Mouse (Mus musculus) heart, embryonic 16.5 days (tissue): ENCODE data around the gene Spint5. TPM values are rescaled to one million over a fixed set of nuclear protein-coding genes. Genes with fewer than 3 reads are reported as not detected.

Experiments used
- ATAC-seq: fragments of 200-750 bp; cut with Nextera tagmentation; replicated peaks from 2 replicates; pipeline ENCODE4 v1.8.0; 2017; ENCODE audit warnings: moderate number of reproducible peaks; ENCODE audit not compliant: insufficient read depth, low FRiP score; ENCODE audit errors: extremely low read depth
- H3K27ac ChIP-seq: fragments of 300-500 bp; sonication (generic); 2 replicates; pipeline ENCODE4 v1.5.1; 2014; ENCODE audit warnings: mild to moderate bottlenecking, low read length, control low read depth, moderate library complexity
- H3K27me3 ChIP-seq: fragments of 300-500 bp; sonication (generic); 2 replicates; pipeline ENCODE4 v1.6.1; 2014; ENCODE audit warnings: low read length, mixed read lengths; ENCODE audit not compliant: control insufficient read depth, insufficient read depth
- H3K36me3 ChIP-seq: fragments of 300-500 bp; sonication (generic); 2 replicates; pipeline ENCODE4 v1.6.1; 2014; ENCODE audit not compliant: control insufficient read depth, insufficient read depth
- H3K4me1 ChIP-seq: fragments of 300-500 bp; sonication (generic); 2 replicates; pipeline ENCODE4 v1.6.1; 2014; ENCODE audit warnings: low read length, mixed read lengths; ENCODE audit not compliant: control insufficient read depth, insufficient read depth
- H3K4me2 ChIP-seq: fragments of 300-500 bp; sonication (generic); 2 replicates; pipeline ENCODE4 v1.6.1; 2014; ENCODE audit warnings: low read depth, mild to moderate bottlenecking, control low read depth, low read length
- H3K4me3 ChIP-seq: fragments of 300-500 bp; sonication (generic); 2 replicates; pipeline ENCODE4 v1.5.1; 2014; ENCODE audit warnings: mild to moderate bottlenecking, control low read depth, low read length
- H3K9ac ChIP-seq: fragments of 300-500 bp; sonication (generic); 2 replicates; pipeline ENCODE4 v1.6.1; 2014; ENCODE audit warnings: low read length, control low read depth
- H3K9me3 ChIP-seq: fragments of 300-500 bp; sonication (generic); replicated peaks from 2 replicates; pipeline ENCODE4 v1.6.1; 2016; ENCODE audit warnings: low read length; ENCODE audit not compliant: control insufficient read depth
- WGBS: fragments of 180-500 bp; shearing (Covaris S2); extraction: QIAGEN DNeasy Blood & Tissue Kit; methylation state at CpG from one replicate; pipeline ENCODE4 v1.1.7; 2014; 5-methylcytosine and 5-hydroxymethylcytosine counted together
- polyA plus RNA-seq: library from polyadenylated mRNA; unstranded; fragments of >200 nt; fragmentation: Nextera tagmentation; extraction: Ambion mirVana; gene quantifications from 2 replicates; pipeline ENCODE4 v1.2.1, GENCODE M21; 2015

Gene Spint5
- polyA plus RNA-seq, 1 experiment from 2014 or later, result not detected

GRCm38 (mm10) chr2:164731719-164732118 is 16.6 kb downstream of the Spint5 start:
- Histone ChIP-seq H3K27me3 (no peaks in the 10 kb centered on the region), H3K4me1 (no peaks in the 10 kb centered on the region), H3K36me3 (no peaks in the 10 kb centered on the region), H3K9ac (no peak overlapping the region), H3K9me3 (no peaks in the 10 kb centered on the region), H3K27ac (no peak overlapping the region), H3K4me3 (no peak overlapping the region), H3K4me2 (no peak overlapping the region)
- 63% methylated on average over 5 of the region's 5 CpGs for WGBS
- no peak for ATAC-seq

DNA sequence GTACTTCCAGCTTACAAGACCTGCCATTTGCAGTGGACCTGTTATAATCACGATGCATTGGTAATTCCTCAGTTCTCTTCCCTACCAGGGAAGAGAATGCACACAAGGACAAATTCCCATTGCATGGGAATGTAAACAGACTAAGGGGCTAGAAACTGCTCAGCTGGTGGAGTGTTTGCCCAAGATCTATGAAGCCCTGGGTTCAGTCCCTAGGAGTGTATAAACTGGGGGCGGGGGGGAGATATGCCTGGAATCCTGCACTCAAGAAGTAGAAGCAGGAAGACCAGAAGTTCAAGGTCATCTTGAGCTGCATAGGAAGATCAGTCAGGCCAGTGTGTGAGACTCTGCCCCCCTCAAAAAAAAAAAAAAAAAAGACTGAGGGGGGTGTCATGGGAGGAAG is 18.2 kb downstream of the Spint5 start:
- no peak for ATAC-seq
- 63% methylated on average over 2 of the region's 2 CpGs for WGBS
- Histone ChIP-seq H3K27me3 (no peaks in the 10 kb centered on the region), H3K36me3 (no peaks in the 10 kb centered on the region), H3K9ac (no peak overlapping the region), H3K4me1 (no peaks in the 10 kb centered on the region), H3K4me2 (no peak overlapping the region), H3K4me3 (no peak overlapping the region), H3K27ac (no peak overlapping the region), H3K9me3 (no peaks in the 10 kb centered on the region)

DNA sequence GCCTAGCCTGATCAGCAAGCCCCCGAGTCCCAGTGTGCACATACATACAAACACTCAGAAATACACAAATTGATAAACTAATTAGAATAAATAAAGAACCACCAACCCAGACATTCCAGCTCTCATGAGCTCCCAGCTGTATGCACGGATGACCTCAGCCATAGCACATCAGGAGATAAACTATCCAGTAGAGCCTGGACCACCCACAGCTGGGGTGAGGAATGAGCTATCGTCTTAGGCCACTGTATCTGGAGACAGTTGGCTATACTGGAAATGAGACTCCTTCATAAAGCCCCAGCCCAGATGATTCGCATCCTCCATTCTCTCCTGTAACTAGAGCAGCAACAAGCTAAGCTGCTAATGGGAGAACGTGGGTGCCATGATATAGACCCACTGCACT is 19.7 kb downstream of the Spint5 start:
- H3K27ac ChIP-seq, result no peak overlapping the region

DNA sequence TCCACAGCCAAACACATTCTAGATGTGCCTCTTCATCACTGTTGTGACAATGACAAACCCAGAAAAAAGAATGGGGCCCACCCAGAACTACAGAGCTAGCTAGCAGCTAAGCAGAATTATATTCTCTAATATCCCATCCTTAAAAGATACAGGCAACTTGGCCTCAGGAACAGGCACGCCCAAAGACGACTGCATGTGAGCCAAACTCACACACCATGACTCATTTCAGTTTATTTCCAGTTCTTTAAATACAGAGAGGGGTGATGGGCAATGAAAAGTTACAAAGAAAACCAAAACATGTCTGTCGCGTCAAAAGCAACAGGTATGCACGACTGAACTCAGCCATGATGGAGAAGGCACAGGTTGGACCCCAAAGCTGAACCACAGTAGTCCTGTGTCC is 20.3 kb downstream of the Spint5 start:
- no peak for ATAC-seq
- Histone ChIP-seq H3K4me3 (no peak overlapping the region), H3K9me3 (no peaks in the 10 kb centered on the region), H3K9ac (no peak overlapping the region), H3K4me2 (no peak overlapping the region), H3K4me1 (no peaks in the 10 kb centered on the region), H3K27ac (no peak overlapping the region), H3K36me3 (no peaks in the 10 kb centered on the region), H3K27me3 (no peaks in the 10 kb centered on the region)
- WGBS, result 82% methylated on average over 5 of the region's 5 CpGs

More for the DNA sequence above, 19.7 kb downstream of the Spint5 start:
- no peak overlapping the region for H3K9ac ChIP-seq
- H3K4me2 ChIP-seq, result no peak overlapping the region
- H3K4me3 ChIP-seq, result no peak overlapping the region
- no peaks in the 10 kb centered on the region for H3K4me1 ChIP-seq
- no peak for ATAC-seq
- no peaks in the 10 kb centered on the region for H3K9me3 ChIP-seq
- H3K36me3 ChIP-seq, result no peaks in the 10 kb centered on the region
- 68% methylated on average over 5 of the region's 5 CpGs for WGBS
- H3K27me3 ChIP-seq, result no peaks in the 10 kb centered on the region

DNA sequence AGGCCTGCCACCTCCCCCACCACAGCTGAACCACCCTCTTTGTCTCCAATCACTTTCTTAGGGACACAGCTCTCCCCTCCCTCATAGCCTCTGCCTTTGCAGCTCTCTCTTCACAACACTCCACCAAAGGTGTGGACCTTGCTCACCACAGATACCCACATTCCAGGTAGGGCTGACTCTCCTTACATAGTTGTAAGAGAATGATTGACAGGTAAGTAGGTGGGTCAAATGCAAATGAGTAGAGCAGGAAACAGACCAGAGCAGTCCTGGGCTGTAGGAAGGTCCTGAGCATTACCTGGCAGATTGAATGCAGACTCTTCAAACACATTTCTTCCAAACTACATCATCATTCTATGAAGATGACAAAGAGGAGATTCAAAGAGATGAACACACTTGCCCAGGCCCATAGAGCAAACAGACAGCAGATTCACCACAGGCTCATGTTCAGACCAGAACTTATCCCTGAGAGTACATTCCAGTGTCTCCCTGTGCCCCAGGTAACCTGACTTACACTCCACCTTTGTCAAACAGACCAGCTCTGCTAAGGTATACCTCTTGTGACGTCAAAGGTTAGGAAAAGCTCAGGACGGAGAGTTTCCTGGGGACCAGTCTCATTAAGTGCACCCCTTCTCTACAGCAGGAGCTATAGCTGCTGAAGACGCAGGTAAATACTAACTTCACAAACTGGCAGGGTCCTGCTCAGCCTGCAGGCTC is 22.4 kb downstream of the Spint5 start:
- no peaks in the 10 kb centered on the region for H3K36me3 ChIP-seq
- H3K27me3 ChIP-seq, result no peaks in the 10 kb centered on the region
- no peak overlapping the region for H3K9ac ChIP-seq
- H3K4me3 ChIP-seq, result no peak overlapping the region
- H3K27ac ChIP-seq, result no peak overlapping the region
- H3K4me1 ChIP-seq, result no peaks in the 10 kb centered on the region
- WGBS, result 53% methylated on average over 3 of the region's 3 CpGs
- no peaks in the 10 kb centered on the region for H3K9me3 ChIP-seq
- ATAC-seq, result no peak
- no peak overlapping the region for H3K4me2 ChIP-seq

GRCm38 (mm10) chr2:164739876-164740275 is 24.8 kb downstream of the Spint5 start:
- 58% methylated on average over 7 of the region's 7 CpGs for WGBS
- no peaks in the 10 kb centered on the region for H3K27me3 ChIP-seq
- H3K9me3 ChIP-seq, result no peaks in the 10 kb centered on the region
- H3K4me1 ChIP-seq, result no peaks in the 10 kb centered on the region; the same call in 1 of the 2 replicates
- H3K4me3 ChIP-seq, result no peak overlapping the region
- H3K36me3 ChIP-seq, result no peaks in the 10 kb centered on the region
- no peak for ATAC-seq
- no peak overlapping the region for H3K4me2 ChIP-seq
- no peak overlapping the region for H3K9ac ChIP-seq
- no peak overlapping the region for H3K27ac ChIP-seq

DNA sequence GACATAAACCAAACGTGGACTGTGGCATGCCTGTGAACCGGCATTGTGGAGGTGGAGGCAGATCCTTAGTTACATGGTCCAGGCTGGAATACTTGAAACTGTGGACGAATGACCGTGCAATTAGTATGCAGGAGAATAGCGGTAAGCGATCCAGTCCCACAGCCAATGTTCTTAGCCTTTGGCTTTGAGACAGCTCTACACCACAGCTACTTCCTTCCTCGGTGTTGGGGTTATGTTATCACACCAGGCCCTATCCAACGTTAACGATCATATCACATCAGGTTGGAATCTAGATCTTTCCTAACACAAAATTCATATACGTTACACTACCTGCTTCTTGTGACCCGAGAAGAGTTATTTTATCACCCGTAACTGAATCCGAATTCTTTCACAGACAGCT is 29.9 kb downstream of the Spint5 start:
- no peak overlapping the region for H3K27ac ChIP-seq
- peaks cover 14% of the 10 kb centered on the region for H3K36me3 ChIP-seq
- WGBS, result 61% methylated on average over 13 of the region's 13 CpGs
- no peaks in the 10 kb centered on the region for H3K9me3 ChIP-seq
- H3K4me1 ChIP-seq, result peaks cover 12% of the 10 kb centered on the region
- ATAC-seq, result no peak
- H3K4me3 ChIP-seq, result peak overlapping the region; percentile 92
- H3K9ac ChIP-seq, result peak overlapping the region; percentile 96
- H3K27me3 ChIP-seq, result no peaks in the 10 kb centered on the region
- peak overlapping the region; percentile 98 for H3K4me2 ChIP-seq

DNA sequence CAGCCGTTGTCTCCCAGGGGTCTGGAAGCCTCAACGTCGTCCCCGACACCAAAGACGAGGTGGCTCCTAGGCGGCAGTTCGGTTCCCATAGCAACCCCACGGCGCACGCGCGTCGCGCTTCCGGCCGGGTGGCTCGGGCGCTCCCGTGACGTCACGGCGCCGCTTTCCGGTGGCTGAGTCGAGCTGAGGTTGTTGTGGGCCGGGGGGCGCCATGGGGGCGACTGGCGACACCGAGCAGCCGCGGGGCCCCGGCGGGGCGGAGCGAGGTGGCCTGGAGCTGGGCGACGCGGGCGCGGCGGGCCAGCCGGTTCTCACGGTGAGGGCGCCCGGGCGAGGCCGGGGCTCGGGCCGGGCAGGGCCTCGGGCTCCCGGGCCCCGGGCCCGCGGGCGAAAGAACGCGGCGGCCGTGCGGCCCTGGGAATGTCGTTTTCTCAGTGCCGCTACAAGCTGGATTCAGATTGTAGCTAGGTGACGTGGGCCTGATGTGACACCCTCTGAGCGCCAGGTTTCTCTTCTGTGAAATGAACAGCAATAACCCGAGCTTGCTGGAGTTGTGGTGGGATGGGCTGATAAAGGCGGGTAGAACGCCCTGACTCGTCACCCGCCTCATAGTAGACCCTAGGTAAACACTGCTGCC is 30.9 kb downstream of the Spint5 start, which contains the start of the genes Wfdc3 and Dnttip1:
Wfdc3 (minus strand) TSS at position 89 of the 637 bp plus-strand sequence.
Dnttip1 (plus strand) TSS at position 141 of the 637 bp plus-strand sequence.
- Histone ChIP-seq H3K4me3 (peak within 1 kb of the TSS; percentile 92), H3K9me3 (no peaks in the 10 kb centered on the region), H3K4me1 (peaks cover 12% of the 10 kb centered on the region), H3K4me2 (peak within 1 kb of the TSS; percentile 98), H3K9ac (peak within 1 kb of the TSS; percentile 96), H3K27me3 (no peaks in the 10 kb centered on the region), H3K27ac (peak within 1 kb of the TSS; percentile 79), H3K36me3 (peaks cover 20% of the 10 kb centered on the region)
- peak; percentile 90 for ATAC-seq
- under 1% methylated on average over 57 of the region's 70 CpGs for WGBS

- H3K4me1 ChIP-seq, result peaks cover 12% of the 10 kb centered on the region
- ATAC-seq, result no peak
- H3K9me3 ChIP-seq, result no peaks in the 10 kb centered on the region
- peak overlapping the region; percentile 92 for H3K4me3 ChIP-seq
- H3K27ac ChIP-seq, result no peak overlapping the region; the same call in 1 of the 2 replicates
- peak overlapping the region; percentile 96 for H3K9ac ChIP-seq
- 33% methylated on average over 8 of the region's 8 CpGs for WGBS
- H3K27me3 ChIP-seq, result no peaks in the 10 kb centered on the region
- peak overlapping the region; percentile 83 for H3K4me2 ChIP-seq
- H3K36me3 ChIP-seq, result peaks cover 23% of the 10 kb centered on the region
Observed at GRCm38 (mm10) chr2:164746693-164747092, 31.6 kb downstream of the Spint5 start.
